Mouse (Mus musculus) heart, embryonic 14.5 days (tissue): ENCODE measurements at regions not wholly inside any gene's neighbourhood (a gene's known extent, or its start where the extent isn't known, plus 50 kb on each side); places are given as distances from the start of the nearest gene placed in this dataset.

Experiments
- ATAC-seq: fragments of 200-750 bp; cut with Nextera tagmentation; 2 replicates; pipeline ENCODE4 v1.8.0; 2017; ENCODE audit warnings: low read depth, moderate TSS enrichment; ENCODE audit not compliant: insufficient number of reproducible peaks, insufficient read depth, low FRiP score
- H3K27ac ChIP-seq, 2 experiments: fragments of 200-500 bp in 1 of 2; fragments of 300-500 bp in 1 of 2; sonication (generic) in 1 of 2; replicated peaks in 1 of 2; 2 replicates each; pipeline ENCODE4 v1.5.1; 2012 to 2014; ENCODE audit warnings: low read depth in 2 of 2, low read length in 2 of 2, control low read depth in 1 of 2, mild to moderate bottlenecking in 1 of 2, mixed read lengths in 1 of 2; ENCODE audit not compliant: control insufficient read depth in 1 of 2, insufficient read depth in 1 of 2
- H3K27me3 ChIP-seq: fragments of 300-500 bp; sonication (generic); 2 replicates; pipeline ENCODE4 v1.6.1; 2014; ENCODE audit warnings: mild to moderate bottlenecking, low read length, control low read depth; ENCODE audit not compliant: control insufficient read depth, insufficient read depth
- H3K36me3 ChIP-seq: fragments of 300-500 bp; sonication (generic); 2 replicates; pipeline ENCODE4 v1.6.1; 2014; ENCODE audit warnings: mild to moderate bottlenecking, control low read depth, low read length, mixed read lengths; ENCODE audit not compliant: control insufficient read depth, insufficient read depth
- H3K4me1 ChIP-seq, 2 experiments: fragments of 200-500 bp in 1 of 2; fragments of 300-500 bp in 1 of 2; sonication (generic) in 1 of 2; 2 replicates each; pipeline ENCODE4 v1.6.1; 2012 to 2014; ENCODE audit warnings: low read length in 2 of 2, control low read depth in 1 of 2, mixed read lengths in 1 of 2; ENCODE audit not compliant: control insufficient read depth in 2 of 2, insufficient read depth in 2 of 2
- H3K4me2 ChIP-seq: fragments of 300-500 bp; sonication (generic); 2 replicates; pipeline ENCODE4 v1.6.1; 2014; ENCODE audit warnings: mild to moderate bottlenecking, low read length
- H3K4me3 ChIP-seq, 2 experiments: fragments of 200-500 bp in 1 of 2; fragments of 300-500 bp in 1 of 2; sonication (generic) in 1 of 2; 2 replicates each; pipeline ENCODE4 v1.5.1; 2012 to 2014; ENCODE audit warnings: low read length in 2 of 2, mild to moderate bottlenecking in 2 of 2, control low read depth in 1 of 2, low read depth in 1 of 2, moderate library complexity in 1 of 2; ENCODE audit not compliant: control insufficient read depth in 1 of 2, insufficient read depth in 1 of 2
- H3K9ac ChIP-seq: fragments of 300-500 bp; sonication (generic); 2 replicates; pipeline ENCODE4 v1.6.1; 2014; ENCODE audit warnings: mild to moderate bottlenecking, low read length
- H3K9me3 ChIP-seq: fragments of 300-500 bp; sonication (generic); 2 replicates; pipeline ENCODE4 v1.6.1; 2016; ENCODE audit warnings: low read length, control low read depth; ENCODE audit not compliant: control insufficient read depth
- WGBS: fragments of 180-500 bp; shearing (Covaris S2); extraction: QIAGEN DNeasy Blood & Tissue Kit; methylation state at CpG from one replicate; pipeline ENCODE4 v1.1.7; 2014; 5-methylcytosine and 5-hydroxymethylcytosine counted together

DNA sequence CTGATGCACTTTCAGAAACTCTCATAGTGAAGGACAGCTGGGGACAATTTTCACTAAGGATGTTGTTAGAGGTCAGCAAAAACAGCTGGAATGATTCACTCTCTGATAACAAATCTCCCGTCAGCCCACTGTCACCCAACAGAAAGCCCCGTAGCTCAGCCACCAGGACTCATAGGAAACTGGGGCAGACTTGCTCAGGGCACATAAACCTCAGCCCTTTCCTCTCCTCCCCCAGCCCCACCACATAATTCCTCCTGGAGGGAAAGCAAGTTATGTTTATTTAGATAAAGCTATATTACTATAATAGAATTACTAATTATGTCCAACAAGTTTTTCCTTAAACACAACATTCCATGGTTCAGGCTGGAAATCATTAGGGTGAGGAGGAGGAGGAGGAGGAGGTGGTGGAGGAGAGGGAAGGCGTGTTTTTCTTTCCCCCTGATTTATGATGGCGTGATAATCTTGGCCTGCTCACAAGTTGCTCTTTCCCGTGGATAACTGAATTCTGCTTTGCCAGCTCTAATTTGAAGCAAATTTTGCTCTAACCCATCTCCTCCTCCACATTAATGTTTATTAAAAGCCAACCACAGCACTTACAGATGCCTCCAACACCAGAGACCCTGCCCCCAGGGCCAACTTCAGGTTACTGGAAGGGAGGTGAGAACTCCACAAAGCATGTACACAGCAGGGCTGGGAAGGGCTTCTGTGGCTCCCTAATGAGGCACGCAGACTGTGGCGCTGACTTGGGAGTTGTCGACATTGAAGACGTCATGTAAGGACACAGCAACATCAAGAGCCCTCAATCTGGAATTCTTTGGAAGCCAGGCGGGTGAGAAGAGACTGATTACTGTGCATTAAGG is 475.8 kb downstream of the Dhx35 start:
- WGBS: 54% methylated on average over 10 of the region's 10 CpGs
- Histone ChIP-seq H3K27ac (no peak overlapping the region), H3K4me3 (no peak overlapping the region), H3K9ac (no peak overlapping the region), H3K4me1 (no peaks in the 10 kb centered on the region), H3K4me2 (no peak overlapping the region), H3K36me3 (no peaks in the 10 kb centered on the region), H3K27me3 (no peaks in the 10 kb centered on the region), H3K9me3 (no peaks in the 10 kb centered on the region)
- no peak for ATAC-seq

GRCm38 (mm10) chr2:159278896-159279295 is 484.3 kb downstream of the Dhx35 start:
- Histone ChIP-seq H3K9ac (no peak overlapping the region), H3K4me2 (no peak overlapping the region), H3K9me3 (no peaks in the 10 kb centered on the region), H3K36me3 (no peaks in the 10 kb centered on the region), H3K4me3 (no peak overlapping the region), H3K27me3 (no peaks in the 10 kb centered on the region), H3K4me1 (no peaks in the 10 kb centered on the region), H3K27ac (no peak overlapping the region)
- no peak for ATAC-seq
- WGBS: 25% methylated on average over 2 of the region's 2 CpGs

DNA sequence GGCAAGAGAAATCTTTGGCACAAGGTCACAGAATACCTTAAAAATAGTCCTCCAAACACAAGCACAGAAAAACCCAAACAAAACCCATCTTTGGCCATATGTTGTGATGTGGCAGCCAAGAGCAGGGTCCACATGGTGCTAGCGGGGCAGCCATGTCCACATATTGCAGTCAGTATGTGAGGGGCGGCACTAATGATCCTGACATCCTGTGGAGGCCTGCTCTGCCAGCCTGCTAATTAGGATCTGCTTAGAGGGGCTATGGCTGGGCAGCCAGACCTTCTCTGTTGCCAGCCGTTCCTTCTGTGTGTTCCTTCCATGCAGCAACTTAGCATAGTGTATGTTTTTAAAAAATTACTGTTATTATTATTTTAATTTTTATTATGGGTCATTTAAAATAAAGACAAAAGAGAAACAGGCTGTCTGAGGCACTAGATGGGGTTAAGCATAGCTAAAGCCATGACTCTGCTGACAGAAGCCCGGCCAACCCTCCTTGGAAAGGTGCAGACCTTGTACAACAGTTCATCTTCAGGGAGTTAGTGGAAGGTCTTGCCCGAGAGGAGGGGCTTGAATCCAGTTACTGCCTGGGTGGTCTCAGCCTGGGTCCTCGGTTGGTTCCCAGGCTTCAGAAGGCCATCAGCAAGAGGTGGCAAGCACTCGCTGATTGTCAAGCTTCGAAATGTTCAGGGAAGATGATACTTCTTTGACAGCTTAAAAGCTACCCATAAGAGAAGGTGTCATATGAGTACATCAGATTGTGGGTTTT is 487.1 kb downstream of the Dhx35 start:
- H3K4me2 ChIP-seq: no peak overlapping the region
- 78% methylated on average over 8 of the region's 8 CpGs for WGBS
- no peaks in the 10 kb centered on the region for H3K9me3 ChIP-seq
- no peak overlapping the region for H3K4me3 ChIP-seq
- H3K27me3 ChIP-seq: no peaks in the 10 kb centered on the region
- H3K27ac ChIP-seq: no peak overlapping the region
- ATAC-seq: no peak
- H3K36me3 ChIP-seq: no peaks in the 10 kb centered on the region
- H3K4me1 ChIP-seq: no peaks in the 10 kb centered on the region
- no peak overlapping the region for H3K9ac ChIP-seq

DNA sequence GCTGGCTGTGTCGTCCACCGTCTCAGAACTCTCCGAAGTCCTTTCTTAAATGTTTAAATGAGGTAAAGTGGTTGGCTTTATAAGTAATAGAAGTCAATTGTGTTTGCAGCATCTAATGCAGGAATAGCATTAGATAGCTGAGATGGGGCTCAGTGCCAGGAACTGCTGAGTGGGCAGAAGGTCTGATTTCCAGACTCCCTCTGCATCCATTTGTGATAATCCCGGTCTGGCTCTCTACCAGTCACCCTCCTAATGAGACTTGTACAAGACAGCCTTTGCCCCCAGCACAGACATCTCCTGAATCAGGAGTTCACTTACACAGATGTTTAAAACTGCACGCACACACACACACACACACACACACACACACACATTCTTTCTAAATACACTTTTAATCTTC is 489.5 kb downstream of the Dhx35 start:
- H3K27me3 ChIP-seq: no peaks in the 10 kb centered on the region
- ATAC-seq: no peak
- WGBS: 70% methylated on average over 5 of the region's 5 CpGs
- no peaks in the 10 kb centered on the region for H3K4me1 ChIP-seq
- H3K4me3 ChIP-seq: no peak overlapping the region
- no peaks in the 10 kb centered on the region for H3K9me3 ChIP-seq
- no peak overlapping the region for H3K9ac ChIP-seq
- H3K36me3 ChIP-seq: no peaks in the 10 kb centered on the region
- H3K27ac ChIP-seq: no peak overlapping the region
- H3K4me2 ChIP-seq: no peak overlapping the region

GRCm38 (mm10) chr2:159284525-159285189 is 490.1 kb downstream of the Dhx35 start:
- Histone ChIP-seq H3K4me2 (no peak overlapping the region), H3K9me3 (no peaks in the 10 kb centered on the region), H3K27ac (no peak overlapping the region), H3K36me3 (no peaks in the 10 kb centered on the region), H3K9ac (no peak overlapping the region), H3K27me3 (no peaks in the 10 kb centered on the region), H3K4me3 (no peak overlapping the region), H3K4me1 (no peaks in the 10 kb centered on the region)
- ATAC-seq: no peak
- 77% methylated on average over 8 of the region's 8 CpGs for WGBS

DNA sequence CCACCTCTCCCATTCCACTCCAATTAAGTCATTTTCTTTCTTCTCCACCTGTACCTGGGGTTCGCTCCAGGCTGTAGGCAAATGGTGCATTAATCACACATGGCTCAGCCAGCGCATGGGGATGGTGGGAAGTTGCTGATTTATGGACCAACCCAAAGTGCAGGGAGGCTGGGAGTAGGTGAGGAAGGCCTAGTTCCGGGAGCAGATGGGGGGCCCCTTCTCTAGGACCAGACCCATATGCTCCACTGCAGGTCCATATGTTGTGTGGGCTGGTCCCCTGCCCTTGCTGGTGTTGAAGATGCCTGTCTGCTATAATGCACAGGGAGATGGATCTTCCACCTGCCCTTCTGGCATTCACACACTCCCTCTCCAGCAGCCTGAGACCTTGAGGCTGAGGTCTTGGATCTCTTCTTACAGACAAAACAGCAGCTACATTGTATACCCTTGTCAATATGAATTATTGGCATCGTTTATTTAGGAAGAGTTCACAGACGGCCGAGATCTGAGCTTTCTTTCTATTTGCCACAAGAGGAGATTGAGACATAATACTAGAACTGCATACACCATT is 493.5 kb downstream of the Dhx35 start:
- no peak overlapping the region for H3K4me2 ChIP-seq
- H3K36me3 ChIP-seq: no peaks in the 10 kb centered on the region
- no peak overlapping the region for H3K4me3 ChIP-seq
- H3K9me3 ChIP-seq: no peaks in the 10 kb centered on the region
- no peak for ATAC-seq
- WGBS: 79% methylated on average over 6 of the region's 6 CpGs
- H3K27me3 ChIP-seq: no peaks in the 10 kb centered on the region
- H3K27ac ChIP-seq: no peak overlapping the region
- no peaks in the 10 kb centered on the region for H3K4me1 ChIP-seq
- H3K9ac ChIP-seq: no peak overlapping the region

DNA sequence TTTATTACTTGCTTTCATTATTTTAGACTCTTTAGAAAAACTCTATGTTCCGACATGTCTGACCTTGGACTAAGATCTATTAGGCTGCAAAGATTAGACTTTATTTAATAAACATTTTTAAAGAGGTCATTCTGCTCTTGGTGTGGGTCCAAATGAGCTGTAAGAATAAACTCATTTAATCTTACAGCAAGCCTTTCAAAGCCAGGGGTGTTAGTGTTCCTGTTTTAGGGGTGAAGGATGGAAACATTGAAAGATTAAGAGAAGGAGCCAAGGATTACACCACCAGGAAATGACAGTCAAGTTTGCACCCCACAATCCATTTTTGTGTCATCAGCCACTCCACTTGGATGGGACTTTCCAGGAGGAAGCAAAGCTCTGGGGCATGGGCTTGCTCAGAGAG is 495.5 kb downstream of the Dhx35 start:
- no peak overlapping the region for H3K4me3 ChIP-seq
- no peak overlapping the region for H3K9ac ChIP-seq
- no peak overlapping the region for H3K27ac ChIP-seq
- H3K9me3 ChIP-seq: no peaks in the 10 kb centered on the region
- H3K4me2 ChIP-seq: no peak overlapping the region
- H3K36me3 ChIP-seq: no peaks in the 10 kb centered on the region
- H3K4me1 ChIP-seq: no peaks in the 10 kb centered on the region
- WGBS: 71% methylated on average over 1 of the region's 1 CpGs
- no peak for ATAC-seq
- no peaks in the 10 kb centered on the region for H3K27me3 ChIP-seq
